Mouse (Mus musculus) erythroblast, embryonic 14.5 days (primary cell): Measurements from ENCODE around the gene Tent5b.

Experiments used
- GATA1 ChIP-seq: IDR thresholded peaks from 2 replicates; pipeline ENCODE4 v1.6.1; 2012; ENCODE audit warnings: low read length, inconsistent platforms, mixed read lengths
- TAL1 ChIP-seq: IDR thresholded peaks from 3 replicates; pipeline ENCODE4 v1.6.1; 2012; ENCODE audit warnings: low read length, inconsistent platforms, mixed read lengths

DNA sequence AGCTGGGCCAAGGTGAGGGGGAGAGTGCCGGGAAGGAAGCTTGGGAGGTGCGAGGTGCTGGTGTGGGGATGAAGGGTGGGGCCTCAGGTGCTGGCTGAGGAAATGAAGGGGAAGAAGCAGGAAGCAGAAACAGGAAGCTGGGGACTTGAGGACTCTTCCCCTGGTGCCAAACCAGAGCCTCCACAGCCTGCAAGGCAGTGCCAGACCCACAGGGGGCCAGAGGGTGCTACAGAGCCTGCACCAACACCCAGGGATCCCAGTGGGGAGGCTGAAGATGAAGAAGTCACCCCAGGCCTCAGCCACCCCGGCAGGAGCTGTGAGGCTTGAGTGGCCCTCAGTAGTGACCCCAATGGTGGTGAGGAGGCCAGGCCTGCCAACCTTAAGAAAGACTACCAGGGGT is 21.9 kb upstream of the Tent5b start:
- TF ChIP-seq GATA1: no peak
- TF ChIP-seq TAL1: no peak
